Mouse (Mus musculus): ENCODE data around the gene Gm49325.

Gene Gm49325

DNA sequence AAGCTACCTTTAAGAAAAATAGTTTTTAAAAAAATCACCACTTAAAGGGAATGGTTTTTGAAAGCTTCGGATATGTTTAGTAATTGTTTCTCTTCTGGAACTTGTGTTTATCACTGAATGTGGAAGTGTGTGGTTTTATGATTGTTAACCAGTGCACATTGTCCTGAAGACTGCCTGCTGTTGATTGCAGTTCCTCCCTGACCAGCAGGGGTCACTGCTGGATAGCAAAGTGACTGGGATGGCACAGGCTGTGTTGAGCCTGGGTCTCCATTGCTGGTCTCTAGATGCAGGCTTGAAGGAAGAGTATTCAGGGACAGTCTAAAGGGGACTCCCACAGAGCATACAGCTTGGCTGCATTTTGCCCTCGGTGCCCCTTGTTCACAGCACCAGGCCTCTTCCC lies 21.5 kb downstream of the Gm49325 start:
- peak; percentile 44 to 60 for DNase-seq

GRCm38 (mm10) chr10:77629163-77629562 lies 23.2 kb downstream of the Gm49325 start:
- no peak for DNase-seq

GRCm38 (mm10) chr10:77629970-77630369 lies 24.0 kb downstream of the Gm49325 start:
- DNase-seq, result no peak

DNA sequence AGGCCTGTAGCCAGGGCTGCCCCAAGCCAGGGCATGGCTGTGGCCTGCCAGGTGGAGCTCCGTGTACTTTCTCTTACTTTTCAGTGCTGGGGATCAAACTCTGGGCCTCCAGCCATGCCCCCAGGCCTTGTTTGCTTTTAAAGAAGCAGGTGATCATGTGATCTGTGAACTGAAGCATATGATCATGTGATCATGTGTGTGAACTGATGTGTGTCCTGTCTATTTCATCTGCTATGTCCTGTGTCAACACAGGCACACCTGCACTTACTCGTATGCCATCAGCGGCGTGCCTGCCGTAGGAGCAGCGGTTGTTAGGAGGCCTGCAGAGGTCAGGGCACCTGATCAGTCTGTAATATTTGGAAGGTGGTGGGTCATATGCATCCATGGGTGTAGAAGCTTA lies 28.0 kb downstream of the Gm49325 start:
- DNase-seq, result no peak

DNA sequence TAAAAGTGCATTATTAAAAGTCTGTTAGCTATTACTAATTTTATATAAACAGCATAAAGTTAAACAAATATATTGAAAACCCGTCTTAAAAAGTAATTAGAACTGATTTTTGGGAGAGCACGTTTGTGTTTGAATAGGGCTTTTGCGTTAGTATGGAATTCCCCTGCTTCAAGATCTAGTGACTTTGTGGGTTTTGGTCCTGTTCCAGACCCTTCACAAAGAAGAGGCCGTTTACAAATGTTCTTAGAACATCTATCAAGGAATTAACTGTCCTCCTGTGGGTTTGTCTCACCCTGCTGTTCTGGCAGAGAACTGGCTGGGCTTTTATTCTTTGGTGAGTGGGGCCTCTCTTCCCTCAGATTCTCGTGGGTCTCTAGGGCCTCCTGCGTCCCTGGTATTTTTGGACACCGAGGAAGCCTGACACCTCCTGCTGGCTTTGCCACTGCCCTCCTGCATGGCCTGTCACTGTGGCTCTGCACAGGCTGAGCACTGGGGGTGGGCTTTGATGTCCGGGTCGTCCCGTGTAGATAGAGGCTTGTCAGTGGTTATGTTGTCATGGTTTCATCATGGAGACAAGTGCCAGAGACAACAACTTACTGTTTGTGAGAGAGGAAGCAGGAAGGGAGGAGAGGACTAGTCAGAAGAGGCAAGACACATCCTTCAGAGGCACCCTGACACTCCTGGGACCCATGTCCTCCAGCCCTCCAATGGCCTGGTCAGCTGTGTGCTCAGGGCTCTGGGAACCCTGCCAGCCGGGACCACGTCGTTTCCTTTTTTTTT lies 28.6 kb downstream of the Gm49325 start:
- DNase-seq, result no peak

DNA sequence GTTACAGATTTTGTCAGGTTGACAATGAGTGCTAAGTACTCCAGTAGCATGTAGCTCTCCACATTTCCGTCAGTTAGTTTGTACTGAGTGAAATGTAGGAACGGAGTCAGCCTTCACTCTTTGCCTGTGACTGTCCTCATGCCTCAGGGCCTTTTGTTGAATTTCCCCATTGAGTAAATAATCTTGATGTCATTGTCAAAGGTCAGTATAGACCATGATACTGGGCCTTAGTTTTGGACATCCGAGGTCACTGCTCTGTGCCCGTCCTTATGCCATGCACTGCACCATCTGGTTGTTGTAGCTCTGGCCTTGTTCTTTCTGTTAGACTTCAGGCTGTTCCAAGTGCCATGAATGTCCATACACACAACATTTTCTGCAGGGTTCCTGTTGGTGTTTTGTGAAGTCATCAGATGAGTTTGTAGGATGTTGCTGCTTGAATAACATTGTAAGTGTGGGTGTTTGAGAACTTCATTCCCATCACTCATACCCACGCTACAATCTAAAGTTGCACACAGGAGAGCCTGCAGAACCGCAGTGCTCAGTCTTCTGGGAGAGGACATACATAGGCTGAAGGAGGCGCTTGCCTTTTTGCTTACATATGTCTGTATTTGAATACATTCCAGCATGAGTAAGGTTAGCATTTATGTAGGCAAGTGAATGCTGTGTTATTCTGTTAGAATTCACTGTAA lies 30.4 kb downstream of the Gm49325 start:
- DNase-seq, result no peak

GRCm38 (mm10) chr10:77638956-77639355 lies 33.0 kb downstream of the Gm49325 start:
- DNase-seq, result no peak

DNA sequence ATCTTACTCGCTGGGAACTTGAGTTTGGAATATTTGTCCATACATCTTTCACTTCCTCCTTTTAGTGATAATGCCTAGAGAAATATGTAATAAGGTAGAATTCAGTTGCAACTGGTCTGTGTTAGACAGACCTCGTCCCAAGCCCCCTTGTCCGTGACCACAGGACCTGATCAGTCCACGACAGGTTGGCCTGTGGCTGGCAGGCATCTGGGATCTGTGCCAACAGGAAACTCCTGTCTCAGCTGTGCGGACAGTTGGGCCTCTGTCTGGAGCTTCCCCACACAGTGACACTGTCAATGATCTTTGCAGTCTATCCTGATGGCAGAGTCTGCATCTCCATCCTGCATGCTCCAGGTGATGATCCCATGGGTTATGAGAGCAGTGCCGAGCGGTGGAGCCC lies 37.2 kb downstream of the Gm49325 start:
- no peak for DNase-seq

- DNase-seq, result no peak
Measured at GRCm38 (mm10) chr10:77645571-77645970, 39.6 kb downstream of the Gm49325 start.

GRCm38 (mm10) chr10:77647461-77647860 lies 41.5 kb downstream of the Gm49325 start:
- DNase-seq, result no peak

DNA sequence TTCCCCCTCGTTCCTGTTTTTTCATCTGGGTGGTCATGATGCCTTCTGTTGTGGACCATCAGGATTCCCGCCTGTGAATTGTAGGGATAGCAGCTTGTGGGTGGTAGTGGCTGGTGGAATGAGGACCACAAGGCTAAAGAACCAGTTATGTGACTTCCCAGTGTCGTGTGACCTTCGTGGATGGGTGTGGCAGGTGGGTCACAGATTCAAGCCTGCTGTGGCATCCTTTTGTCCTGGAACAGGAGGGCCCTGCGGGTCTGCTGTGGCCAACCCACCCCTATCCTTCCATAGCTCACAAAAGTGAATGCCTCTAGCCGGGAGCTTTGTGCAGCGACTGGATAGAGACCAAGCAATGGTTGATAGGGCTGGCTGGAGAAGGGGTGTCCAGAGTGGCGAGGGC lies 41.9 kb downstream of the Gm49325 start:
- DNase-seq, result no peak

GRCm38 (mm10) chr10:77652046-77652445 lies 46.0 kb downstream of the Gm49325 start:
- no peak for DNase-seq

DNA sequence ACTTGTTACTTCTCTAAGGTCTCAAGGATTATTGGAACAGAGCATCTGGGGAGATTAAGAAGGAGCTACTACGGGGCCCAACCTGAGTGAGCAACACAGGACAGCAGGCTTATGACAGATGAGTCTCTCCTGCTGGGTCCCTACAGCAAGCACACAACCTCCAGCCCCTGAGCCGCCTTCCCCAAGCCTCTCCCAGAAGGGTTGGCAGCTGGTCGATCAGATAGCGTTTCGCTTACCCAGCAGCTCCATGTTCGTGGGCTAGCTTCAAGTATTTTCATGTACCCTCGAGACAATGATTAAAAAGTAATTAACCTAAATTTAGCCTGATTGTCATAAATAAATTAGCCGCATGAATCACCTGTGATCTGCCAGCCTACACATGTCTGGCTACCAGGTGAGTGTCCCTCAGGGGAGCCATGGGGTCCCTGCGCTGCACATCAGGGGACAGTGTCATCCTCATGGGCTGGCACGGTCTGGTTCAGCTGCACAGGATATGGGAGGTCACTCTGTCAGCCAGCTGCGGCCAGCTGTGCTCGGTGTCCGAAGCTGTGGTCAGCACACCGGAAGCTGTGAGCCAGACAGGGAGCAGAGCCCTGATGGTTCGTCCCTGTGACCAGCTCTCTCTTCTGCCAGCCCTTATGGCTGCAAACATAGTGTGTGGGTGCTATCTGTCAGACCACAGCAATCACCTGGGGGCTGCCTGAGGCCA lies 52.4 kb downstream of the Gm49325 start:
- no peak for DNase-seq

GRCm38 (mm10) chr10:77663949-77664665 lies 58.1 kb downstream of the Gm49325 start:
- DNase-seq, result no peak

GRCm38 (mm10) chr10:77666342-77666741 lies 60.3 kb downstream of the Gm49325 start:
- DNase-seq, result peak in 1 of 2 experiments; percentile 34

- DNase-seq, result no peak
Measured at GRCm38 (mm10) chr10:77667402-77667801, 61.4 kb downstream of the Gm49325 start.

GRCm38 (mm10) chr10:77670710-77671109 lies 64.7 kb downstream of the Gm49325 start:
- no peak for DNase-seq

DNA sequence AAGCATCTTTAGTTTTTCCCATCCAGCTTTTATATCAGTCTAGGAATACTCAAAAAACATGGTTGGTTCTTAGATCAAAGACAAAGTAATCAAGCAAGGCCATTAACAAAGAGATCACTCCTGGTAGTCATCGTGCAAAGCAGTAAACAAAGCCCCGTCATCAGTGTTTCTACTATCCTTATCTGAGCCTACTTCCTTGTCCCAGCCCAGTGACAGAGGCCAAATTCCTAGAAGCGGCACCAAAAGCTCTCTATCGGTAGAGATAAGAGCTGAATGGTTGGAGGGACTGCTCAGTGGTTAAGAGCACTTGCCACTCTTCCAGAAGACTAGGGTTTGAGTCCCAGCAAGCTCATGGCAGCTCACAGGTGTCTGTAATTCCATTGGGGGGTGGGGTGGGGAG lies 65.5 kb downstream of the Gm49325 start:
- no peak for DNase-seq

DNA sequence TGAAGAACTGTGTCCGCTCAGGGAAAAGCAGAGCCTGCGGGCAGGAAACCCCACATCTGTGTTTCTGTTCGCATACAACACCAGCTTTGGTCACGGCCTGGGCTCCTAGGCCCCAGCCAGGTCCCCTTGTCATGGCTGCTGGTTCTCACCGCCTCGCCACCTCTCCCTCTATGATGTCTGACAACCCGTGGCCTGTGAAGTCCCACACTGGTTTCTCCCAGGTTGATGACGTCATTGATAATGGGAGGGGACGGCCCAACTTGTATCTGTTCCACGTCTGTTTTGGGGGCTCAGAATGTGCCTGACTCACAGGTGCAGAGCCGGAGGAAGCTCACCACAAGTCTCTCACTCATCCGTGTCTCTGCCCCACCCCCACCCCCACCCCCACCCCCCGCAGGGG lies 67.8 kb downstream of the Gm49325 start:
- DNase-seq, result peak; percentile 43 to 70

GRCm38 (mm10) chr10:77677562-77677961 lies 71.6 kb downstream of the Gm49325 start:
- no peak for DNase-seq

- DNase-seq, result no peak
Measured at GRCm38 (mm10) chr10:77682994-77683393, 77.0 kb downstream of the Gm49325 start.

GRCm38 (mm10) chr10:77684181-77684580 lies 78.2 kb downstream of the Gm49325 start:
- DNase-seq, result no peak

All from thymus, adult 18-20 months (tissue).